Mouse (Mus musculus): ENCODE measurements around the gene Lgalsl. TPM values are rescaled to one million over a fixed set of nuclear protein-coding genes. Genes with fewer than 3 reads are reported as not detected.

Gene Lgalsl
- total and polyA plus RNA-seq, 3 experiments, result 11.9 to 21.1 TPM; not detected in 1

DNA sequence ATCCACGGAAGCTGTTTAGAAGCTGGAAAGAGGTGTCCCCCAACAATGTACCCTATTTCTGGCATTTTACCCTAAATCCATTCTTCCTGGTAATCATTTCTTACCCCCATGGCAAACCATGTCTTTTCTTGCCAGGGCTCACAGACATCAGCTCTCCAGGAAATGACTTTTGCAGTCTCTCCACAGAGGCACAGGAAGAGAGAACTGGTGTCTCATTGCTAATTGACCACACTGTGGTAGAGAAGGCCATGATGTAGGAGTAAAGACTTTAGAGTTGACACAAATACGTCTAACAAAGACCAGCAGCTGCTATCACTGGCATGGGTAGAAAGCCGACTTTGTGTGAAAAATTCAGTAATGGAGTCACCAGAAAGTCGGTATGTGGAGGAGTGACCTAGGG is 50.5 kb downstream of the Lgalsl start:
- DNase-seq (ENCODE audit: low read depth, low spot score), result no peak
- H3K36me3 ChIP-seq (ENCODE audit: control insufficient read depth in 1 of 2, insufficient read depth in 2 of 2, low read length in 2 of 2), result peaks cover 0 to 25% of the 10 kb centered on the region in 2 experiments; a peak in 2 of 4 replicates
- no peak for TF ChIP-seq ZNF384 (IDR thresholded peaks at IDR 0.05; ENCODE audit: low read depth, low read length)
- peaks cover 10 to 15% of the 10 kb centered on the region in 2 experiments for H3K4me1 ChIP-seq (ENCODE audit: control insufficient read depth in 1 of 2, insufficient read depth in 2 of 2, low read length in 2 of 2)
- no peak overlapping the region for H3K27ac ChIP-seq (ENCODE audit: control insufficient read depth, low read depth, low read length)
- H3K9ac ChIP-seq (ENCODE audit: control insufficient read depth, low read depth, low read length, poor library complexity, severe bottlenecking), result no peak overlapping the region
- peaks cover 0 to 3% of the 10 kb centered on the region in 2 experiments; a peak in 1 of 4 replicates for H3K27me3 ChIP-seq (ENCODE audit: control insufficient read depth in 1 of 2, insufficient read depth in 2 of 2, low read length in 2 of 2)
- no peaks in the 10 kb centered on the region for H3K9me3 ChIP-seq (replicated peaks; ENCODE audit: insufficient read depth, low read length)
- no peaks in the 10 kb centered on the region for H3K79me2 ChIP-seq (ENCODE audit: control insufficient read depth, insufficient read depth, low read length, poor library complexity)
- no peak overlapping the region for H3K4me3 ChIP-seq (ENCODE audit: control insufficient read depth in 1 of 2, insufficient read depth in 1 of 2, low read depth in 2 of 2, low read length in 2 of 2)

DNA sequence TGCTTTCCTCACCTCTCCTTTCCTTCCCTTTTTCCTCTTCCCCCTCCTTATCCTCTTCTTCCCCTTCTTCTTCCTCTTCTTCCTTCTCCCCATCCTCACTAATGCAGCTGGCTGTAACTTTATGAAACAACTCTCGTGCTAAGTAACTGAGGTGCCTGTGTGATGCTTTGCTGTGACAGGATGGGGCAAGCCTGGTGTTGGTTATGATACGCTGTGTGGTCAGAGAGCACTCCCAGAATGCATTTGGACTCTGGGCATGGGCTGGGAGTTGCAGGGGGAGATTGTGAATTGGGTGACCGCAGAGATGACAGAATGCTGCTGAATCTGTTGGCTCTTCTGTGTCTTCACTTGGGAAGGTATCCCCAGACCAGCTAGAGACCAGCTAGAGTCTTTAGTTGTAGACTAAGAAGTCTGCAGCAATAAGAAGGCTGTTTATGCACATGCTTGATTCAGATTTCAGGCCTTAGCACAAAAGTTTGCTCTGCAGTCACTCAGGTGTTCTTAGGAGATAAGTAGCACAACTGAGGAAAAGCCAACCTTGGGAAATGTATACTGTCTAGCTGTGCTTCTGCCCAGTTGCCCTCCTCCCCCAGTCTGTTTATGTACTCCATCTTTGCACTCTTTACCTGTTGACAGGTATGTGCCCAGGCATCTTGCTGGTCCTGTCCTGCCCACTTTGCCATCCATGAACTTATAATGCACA is 51.8 kb downstream of the Lgalsl start:
- Histone ChIP-seq H3K79me2 (ENCODE audit: control insufficient read depth, insufficient read depth, low read length, poor library complexity) (no peaks in the 10 kb centered on the region), H3K27me3 (ENCODE audit: control insufficient read depth in 1 of 2, insufficient read depth in 2 of 2, low read length in 2 of 2) (no peaks in the 10 kb centered on the region), H3K9ac (ENCODE audit: control insufficient read depth, low read depth, low read length, poor library complexity, severe bottlenecking) (no peak overlapping the region), H3K9me3 (replicated peaks; ENCODE audit: insufficient read depth, low read length) (no peaks in the 10 kb centered on the region), H3K27ac (ENCODE audit: control insufficient read depth, low read depth, low read length) (peak overlapping the region; percentile 4; the same call in 1 of the 2 replicates), H3K4me3 (ENCODE audit: control insufficient read depth in 1 of 2, insufficient read depth in 1 of 2, low read depth in 2 of 2, low read length in 2 of 2) (no peak overlapping the region), H3K4me1 (ENCODE audit: control insufficient read depth in 1 of 2, insufficient read depth in 2 of 2, low read length in 2 of 2) (peaks cover 10 to 15% of the 10 kb centered on the region in 2 experiments), H3K36me3 (ENCODE audit: control insufficient read depth in 1 of 2, insufficient read depth in 2 of 2, low read length in 2 of 2) (peaks cover 0 to 25% of the 10 kb centered on the region in 2 experiments; a peak in 2 of 4 replicates)
- DNase-seq (ENCODE audit: low read depth, low spot score), result peak; percentile 57
- TF ChIP-seq RAD21 (IDR thresholded peaks at IDR 0.05; ENCODE audit: low read depth, low read length), result no peak
- no peak for TF ChIP-seq CHD1 (IDR thresholded peaks at IDR 0.05; ENCODE audit: low read depth, low read length)
- TF ChIP-seq TCF12 (IDR thresholded peaks at IDR 0.05; ENCODE audit: low read depth, low read length), result peak; percentile 29; the same call in 1 of the 2 replicates
- peak in 1 of 2 experiments; percentile 60; a peak in 2 of 4 replicates for TF ChIP-seq EP300 (IDR thresholded peaks at IDR 0.05; ENCODE audit: low read depth in 1 of 2, low read length in 2 of 2)
- TF ChIP-seq TAL1 (IDR thresholded peaks at IDR 0.05; ENCODE audit: low read length), result peak; percentile 61

DNA sequence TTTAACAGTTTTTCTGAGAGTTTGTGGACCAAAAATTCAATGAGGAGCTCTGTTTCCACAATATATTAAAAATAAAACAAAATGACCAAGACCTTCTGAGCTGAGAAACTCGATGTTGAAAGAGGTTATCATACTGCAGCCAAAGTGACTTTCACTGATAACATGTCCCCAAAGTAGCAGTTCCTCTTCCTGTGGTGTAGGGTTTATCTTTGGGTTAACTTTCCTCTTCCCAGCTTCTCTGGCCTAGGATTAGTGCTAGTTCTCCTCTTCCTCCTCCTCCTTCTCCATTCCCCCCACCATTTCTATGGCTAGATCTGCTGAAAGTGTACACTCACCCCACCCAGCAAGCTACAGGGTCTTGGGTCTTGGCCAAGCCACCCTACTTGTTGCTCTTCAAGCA is 52.6 kb downstream of the Lgalsl start:
- Histone ChIP-seq H3K4me3 (ENCODE audit: control insufficient read depth in 1 of 2, insufficient read depth in 1 of 2, low read depth in 2 of 2, low read length in 2 of 2) (no peak overlapping the region), H3K27ac (ENCODE audit: control insufficient read depth, low read depth, low read length) (peak overlapping the region; percentile 4; the same call in 1 of the 2 replicates), H3K36me3 (ENCODE audit: control insufficient read depth in 1 of 2, insufficient read depth in 2 of 2, low read length in 2 of 2) (peaks cover 0 to 25% of the 10 kb centered on the region in 2 experiments; a peak in 2 of 4 replicates), H3K27me3 (ENCODE audit: control insufficient read depth in 1 of 2, insufficient read depth in 2 of 2, low read length in 2 of 2) (no peaks in the 10 kb centered on the region), H3K79me2 (ENCODE audit: control insufficient read depth, insufficient read depth, low read length, poor library complexity) (no peaks in the 10 kb centered on the region), H3K9me3 (replicated peaks; ENCODE audit: insufficient read depth, low read length) (no peaks in the 10 kb centered on the region), H3K4me1 (ENCODE audit: control insufficient read depth in 1 of 2, insufficient read depth in 2 of 2, low read length in 2 of 2) (peaks cover 10 to 15% of the 10 kb centered on the region in 2 experiments), H3K9ac (ENCODE audit: control insufficient read depth, low read depth, low read length, poor library complexity, severe bottlenecking) (no peak overlapping the region)
- DNase-seq (ENCODE audit: low read depth, low spot score), result peak; percentile 76
- TF ChIP-seq ETS1 (IDR thresholded peaks at IDR 0.05; ENCODE audit: low read depth, low read length) (peak; percentile 81), ELF1 (IDR thresholded peaks at IDR 0.05; ENCODE audit: low read depth, low read length) (no peak), UBTF (IDR thresholded peaks at IDR 0.05; ENCODE audit: borderline replicate concordance, insufficient read depth, low read depth, low read length) (no peak), POLR2A (IDR thresholded peaks at IDR 0.05; ENCODE audit: control insufficient read depth in 1 of 2, insufficient read depth in 1 of 2, low read depth in 1 of 2, low read length in 2 of 2, poor library complexity in 1 of 2) (no peak), RCOR1 (IDR thresholded peaks at IDR 0.05; ENCODE audit: low read depth, low read length) (peak; percentile 90), BHLHE40 (IDR thresholded peaks at IDR 0.05; ENCODE audit: borderline replicate concordance, low read depth, low read length) (no peak), MYB (IDR thresholded peaks at IDR 0.05; ENCODE audit: low read depth, low read length) (no peak), SIN3A (IDR thresholded peaks at IDR 0.05; ENCODE audit: low read length) (0 out of 2 replicates have a peak, but pooled peaks have one; percentile 17), MYC (IDR thresholded peaks at IDR 0.05; ENCODE audit: low read depth, low read length) (0 out of 2 replicates have a peak, but pooled peaks have one; percentile 19), TCF12 (IDR thresholded peaks at IDR 0.05; ENCODE audit: low read depth, low read length) (peak; percentile 89), KAT2A (conservative IDR thresholded peaks at IDR 0.05; ENCODE audit: low read depth, low read length) (no peak), MAZ (IDR thresholded peaks at IDR 0.05; ENCODE audit: low read depth, low read length) (0 out of 2 replicates have a peak, but pooled peaks have one; percentile 32), ZC3H11A (IDR thresholded peaks at IDR 0.05; ENCODE audit: low read depth, low read length) (no peak), GATA1 (IDR thresholded peaks at IDR 0.05; ENCODE audit: low read depth, low read length) (peak; percentile 99), ZNF384 (IDR thresholded peaks at IDR 0.05; ENCODE audit: low read depth, low read length) (no peak), HCFC1 (IDR thresholded peaks at IDR 0.05; ENCODE audit: low read depth, low read length) (no peak), MEF2A (IDR thresholded peaks at IDR 0.05; ENCODE audit: extremely low read depth, insufficient replicate concordance, low read depth, low read length, poor library complexity, severe bottlenecking) (peak; percentile 72; the same call in 1 of the 2 replicates), GABPA (IDR thresholded peaks at IDR 0.05; ENCODE audit: low read depth, low read length) (no peak), EP300 (IDR thresholded peaks at IDR 0.05; ENCODE audit: low read depth in 1 of 2, low read length in 2 of 2) (peak; percentile 94 to 99), TAL1 (IDR thresholded peaks at IDR 0.05; ENCODE audit: low read length) (peak; percentile 57), USF1 (IDR thresholded peaks at IDR 0.05; ENCODE audit: low read depth, low read length) (no peak)

Data from MEL (cell line).